Comparison of ENCODE assay signal across 13 mouse cellular contexts in the genomic region with DNA sequence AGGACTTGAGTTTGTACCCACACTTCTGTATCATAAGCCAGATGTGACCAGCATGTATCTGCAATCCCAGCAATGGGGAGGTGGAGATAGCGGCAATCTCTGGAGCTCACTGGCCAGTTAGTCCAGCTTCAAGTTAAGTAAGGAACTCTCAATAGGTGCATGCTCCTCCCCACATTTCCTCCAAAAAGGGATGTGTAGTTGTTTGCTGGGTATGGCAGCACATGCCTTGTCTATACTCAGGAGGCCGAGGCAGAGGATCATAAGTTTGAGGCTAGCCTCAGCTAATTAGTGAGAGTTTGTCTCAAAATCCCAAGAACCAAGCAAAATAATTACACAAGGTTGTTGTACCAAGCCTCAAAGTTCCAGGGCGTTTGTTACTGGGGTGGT.
DNase-seq lines count a peak whose midpoint lies in the region; ATAC-seq and TF ChIP-seq lines count a peak whose summit lies in the region.
"Had no signal": no experiment of that assay in that cellular context is flagged by ENCODE, and none has a peak within 500 bp of the region (broad histone marks: within the 10 kb centered on the region; RNA-seq: fewer than 3 reads in every experiment).

No protein-coding gene starts in this region.

- intact Hi-C loops in gastrocnemius, postnatal 14 days (cut with DNase I; ENCODE audit: low total_unique reads): no loop called here
- intact Hi-C loops in gastrocnemius, postnatal 36 days (cut with DNase I): no loop called here

- DNase-seq in layer of hippocampus, adult 2 months (ENCODE audit: low spot score in 2 of 2): no peak
- DNase-seq in layer of hippocampus, postnatal 25 days (ENCODE audit: extremely low spot score in 1 of 2, low spot score in 1 of 2): no peak
- peak; percentile 47 for DNase-seq in forebrain, embryonic 11.5 days (ENCODE audit: low spot score)
- no peak for DNase-seq in kidney, adult 8-10 months
- DNase-seq in gastrocnemius, postnatal 14 days: no peak
- DNase-seq in gastrocnemius, postnatal 36 days: no peak
- DNase-seq: cerebellum, adult 8-10 months; thymus, adult 2 months had no signal

- peaks cover 8% of the 10 kb centered on the region; the same call in 1 of the 2 replicates for H3K4me1 ChIP-seq in forebrain, embryonic 11.5 days (replicated peaks; ENCODE audit: control insufficient read depth, insufficient read depth, low read length)
- peaks cover 47% of the 10 kb centered on the region for H3K4me1 ChIP-seq in hindbrain, embryonic 13.5 days (replicated peaks)
- H3K4me1 ChIP-seq in neural tube, embryonic 13.5 days (replicated peaks): peaks cover 51% of the 10 kb centered on the region

- no peak overlapping the region for H3K9ac ChIP-seq in forebrain, embryonic 11.5 days (ENCODE audit: low read length)
- no peak overlapping the region for H3K9ac ChIP-seq in hindbrain, embryonic 13.5 days
- no peak overlapping the region for H3K9ac ChIP-seq in neural tube, embryonic 13.5 days
- H3K9ac ChIP-seq: heart, embryonic 12.5 days; liver, embryonic 15.5 days had no signal

- no peak for TF ChIP-seq CTCF in layer of hippocampus, adult 2 months (conservative IDR thresholded peaks at IDR 0.05)

- no peaks in the 10 kb centered on the region for H3K36me3 ChIP-seq in forebrain, embryonic 11.5 days (ENCODE audit: control insufficient read depth, insufficient read depth, low read length)
- no peaks in the 10 kb centered on the region for H3K36me3 ChIP-seq in hindbrain, embryonic 13.5 days
- no peaks in the 10 kb centered on the region for H3K36me3 ChIP-seq in neural tube, embryonic 13.5 days
- H3K36me3 ChIP-seq: heart, embryonic 12.5 days; liver, embryonic 15.5 days had no signal

- WGBS in forebrain, embryonic 11.5 days: 86% methylated on average over 3 of the region's 3 CpGs
- 90% methylated on average over 3 of the region's 3 CpGs for WGBS in hindbrain, embryonic 13.5 days
- WGBS in neural tube, embryonic 13.5 days: 93% methylated on average over 3 of the region's 3 CpGs

- peak overlapping the region; percentile 87 for H3K27ac ChIP-seq in layer of hippocampus, adult 2 months
- no peak overlapping the region for H3K27ac ChIP-seq in forebrain, embryonic 11.5 days (ENCODE audit: low read depth, low read length)
- peak overlapping the region; percentile 83 for H3K27ac ChIP-seq in hindbrain, embryonic 13.5 days
- peak overlapping the region; percentile 84 for H3K27ac ChIP-seq in neural tube, embryonic 13.5 days (replicated peaks)

- no peak overlapping the region for H3K4me3 ChIP-seq in layer of hippocampus, adult 2 months
- no peak overlapping the region for H3K4me3 ChIP-seq in forebrain, embryonic 11.5 days (ENCODE audit: low read depth, low read length)
- H3K4me3 ChIP-seq in hindbrain, embryonic 13.5 days: no peak overlapping the region
- no peak overlapping the region for H3K4me3 ChIP-seq in neural tube, embryonic 13.5 days
- H3K4me3 ChIP-seq: heart, embryonic 12.5 days; liver, embryonic 15.5 days had no signal

- no peaks in the 10 kb centered on the region; the same call in 1 of the 2 replicates for H3K9me3 ChIP-seq in forebrain, embryonic 11.5 days (ENCODE audit: control insufficient read depth, low read length)
- no peaks in the 10 kb centered on the region for H3K9me3 ChIP-seq in hindbrain, embryonic 13.5 days
- no peaks in the 10 kb centered on the region for H3K9me3 ChIP-seq in neural tube, embryonic 13.5 days
- H3K9me3 ChIP-seq: heart, embryonic 12.5 days; liver, embryonic 15.5 days had no signal

- no peak overlapping the region for H3K4me2 ChIP-seq in forebrain, embryonic 11.5 days (ENCODE audit: low read depth, low read length, severe bottlenecking)
- no peak overlapping the region for H3K4me2 ChIP-seq in hindbrain, embryonic 13.5 days
- H3K4me2 ChIP-seq in neural tube, embryonic 13.5 days: no peak overlapping the region

- no peaks in the 10 kb centered on the region for H3K27me3 ChIP-seq in forebrain, embryonic 11.5 days (ENCODE audit: control insufficient read depth, insufficient read depth, low read length)
- H3K27me3 ChIP-seq in hindbrain, embryonic 13.5 days: 0 out of 2 replicates have a peak, but pooled peaks cover 3% of the 10 kb centered on the region
- H3K27me3 ChIP-seq in neural tube, embryonic 13.5 days: no peaks in the 10 kb centered on the region
- H3K27me3 ChIP-seq: liver, embryonic 15.5 days had no signal

- no peak for ATAC-seq in forebrain, embryonic 11.5 days (replicated peaks; ENCODE audit: low FRiP score)
- no peak for ATAC-seq in hindbrain, embryonic 13.5 days (ENCODE audit: low FRiP score)
- ATAC-seq in neural tube, embryonic 13.5 days (ENCODE audit: low read depth): no peak
- ATAC-seq: Patski had no signal
